Mouse (Mus musculus) adrenal gland, postnatal 10 days (tissue): ENCODE measurements at regions not wholly inside any gene's neighbourhood (a gene's known extent, or its start where the extent isn't known, plus 50 kb on each side); places are given as distances from the start of the nearest gene placed in this dataset.

Source experiments
- DNase-seq: peaks from one replicate; pipeline ENCODE4 v3.0.0; 2021; ENCODE audit warnings: mixed read lengths

GRCm38 (mm10) chr15:7694037-7694436 lies 116.6 kb upstream of the Gdnf start:
- DNase-seq: no peak

- no peak for DNase-seq
These were observed 112.9 kb upstream of the Gdnf start for GRCm38 (mm10) chr15:7697724-7698123.

DNA sequence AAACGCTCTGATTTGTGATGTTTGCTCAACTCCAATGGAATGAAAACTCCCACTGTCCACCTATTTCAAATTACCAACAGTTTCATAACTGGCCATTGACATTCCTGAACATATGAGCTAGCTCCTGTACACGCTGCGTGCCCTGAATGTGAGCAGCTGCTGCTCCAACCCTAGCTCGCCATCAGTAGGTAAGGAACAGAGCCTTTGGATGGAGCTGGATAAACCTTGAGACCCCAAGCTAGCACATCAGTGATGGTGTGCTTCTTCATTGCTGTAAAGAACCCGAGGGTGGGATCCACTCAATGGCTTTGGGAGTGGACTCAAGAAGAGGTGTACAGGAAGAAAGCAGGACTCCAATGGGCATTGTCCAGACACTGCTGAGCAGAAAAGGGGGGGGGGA lies 101.8 kb upstream of the Gdnf start:
- no peak for DNase-seq

- no peak for DNase-seq
These were observed 96.0 kb upstream of the Gdnf start for GRCm38 (mm10) chr15:7714641-7715040.

DNA sequence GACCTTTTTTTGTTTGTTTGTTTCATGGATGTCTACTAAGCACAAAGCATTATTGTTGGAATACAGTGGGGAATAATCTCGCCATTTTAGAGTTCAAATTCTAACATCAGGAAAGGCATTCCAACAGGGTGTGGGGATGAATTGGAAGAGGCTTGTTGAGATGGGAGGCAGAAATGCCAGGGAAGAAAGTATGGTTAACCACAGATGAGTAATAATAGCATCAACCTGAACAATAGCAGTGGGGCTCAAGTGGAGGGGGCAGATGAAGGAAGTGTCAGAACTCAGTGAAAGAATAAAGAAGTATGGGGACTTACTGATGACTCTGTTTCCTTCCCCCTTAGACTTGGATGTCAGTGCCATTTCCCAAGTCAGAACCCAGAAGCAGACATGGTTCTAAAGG lies 94.5 kb upstream of the Gdnf start:
- no peak for DNase-seq

DNA sequence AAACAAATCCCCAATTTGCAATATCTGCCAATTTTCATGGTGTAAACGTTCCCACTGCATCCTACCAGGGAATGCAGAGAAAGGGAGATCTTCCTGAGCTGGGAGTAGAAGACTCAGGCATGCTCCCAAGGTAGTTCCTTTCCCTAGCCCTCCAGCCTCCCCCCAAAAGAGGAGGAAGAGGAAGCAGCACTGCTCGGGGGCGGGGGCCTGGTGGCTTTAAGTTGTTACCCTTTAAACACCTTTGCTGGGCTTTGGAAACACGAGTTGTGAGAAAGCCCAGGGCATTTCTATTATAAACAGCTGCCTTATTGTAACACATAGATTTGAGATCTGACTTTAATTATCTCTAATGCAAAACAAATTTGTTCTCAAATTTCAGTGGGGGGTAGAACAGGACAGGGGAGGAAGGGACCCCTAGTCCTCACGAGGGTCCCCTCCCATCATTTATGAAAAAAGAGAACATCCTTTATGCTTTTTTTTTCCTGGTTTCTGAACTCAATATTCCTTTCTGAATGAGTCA lies 87.4 kb upstream of the Gdnf start:
- DNase-seq: no peak

DNA sequence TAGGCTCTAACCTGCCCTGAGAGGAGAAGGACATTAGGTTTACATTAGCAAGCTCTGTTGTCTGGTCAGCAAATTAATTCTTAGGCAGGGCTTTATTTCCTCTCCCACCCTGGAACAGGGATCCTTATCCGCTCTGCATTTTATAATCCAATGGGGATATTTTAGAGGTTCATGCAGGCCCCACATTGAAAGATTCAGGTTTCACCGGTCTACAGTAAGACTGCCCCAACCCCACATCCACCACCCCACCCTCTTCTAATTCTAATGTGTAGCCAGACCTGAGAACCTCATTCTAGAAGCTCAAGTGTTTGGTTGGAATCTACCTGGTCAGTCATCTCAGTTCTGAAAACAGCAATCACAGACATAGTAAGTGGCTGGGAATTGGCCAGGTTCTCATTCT lies 86.9 kb upstream of the Gdnf start:
- no peak for DNase-seq

- no peak for DNase-seq
These were observed 85.1 kb upstream of the Gdnf start for GRCm38 (mm10) chr15:7725505-7725904.

GRCm38 (mm10) chr15:7747586-7747985 lies 63.1 kb upstream of the Gdnf start:
- no peak for DNase-seq

DNA sequence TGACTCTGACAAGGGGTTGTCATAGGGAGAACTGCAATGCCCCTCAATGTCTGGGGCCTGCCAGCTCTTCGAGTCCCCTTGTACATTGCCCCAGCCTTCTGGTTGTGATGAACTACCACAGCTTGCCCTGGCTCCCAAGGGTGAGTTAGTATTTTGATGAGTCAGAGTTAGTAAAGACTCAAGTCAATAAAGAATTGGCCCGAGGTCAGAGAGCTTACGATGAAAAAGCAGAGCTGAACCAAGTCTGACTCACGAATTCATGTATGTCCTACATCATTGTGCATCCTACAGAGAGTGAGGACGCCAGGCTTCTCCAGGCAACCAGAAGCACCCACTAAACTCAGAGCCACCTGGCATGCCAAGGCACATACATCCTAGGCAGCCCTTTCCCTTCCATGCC lies 60.2 kb upstream of the Gdnf start:
- no peak for DNase-seq
